18 mouse cellular contexts compared by ENCODE assay signal in genomic region chr11:35526219-35526762, GRCm38 (mm10).
DNase-seq lines count a peak whose midpoint lies in the region; ATAC-seq and TF ChIP-seq lines count a peak whose summit lies in the region.
"Had no signal": no experiment of that assay in that cellular context is flagged by ENCODE, and none has a peak within 500 bp of the region (broad histone marks: within the 10 kb centered on the region; RNA-seq: fewer than 3 reads in every experiment).

No protein-coding gene starts in this region.

- H3K4me3 ChIP-seq in liver, postnatal 0 days (ENCODE audit: low read depth, low read length), result no peak overlapping the region
- no peak overlapping the region for H3K4me3 ChIP-seq in forebrain, embryonic 14.5 days (ENCODE audit: low read depth, low read length)
- H3K4me3 ChIP-seq: forebrain, embryonic 15.5 days; heart, adult 2 months; liver, embryonic 13.5 days had no signal

- no peak for TF ChIP-seq EP300 in liver, postnatal 0 days (IDR thresholded peaks at IDR 0.05; ENCODE audit: low read depth)

- H3K27me3 ChIP-seq in liver, postnatal 0 days (ENCODE audit: insufficient read depth, low read length), result no peaks in the 10 kb centered on the region
- H3K27me3 ChIP-seq in forebrain, embryonic 14.5 days (replicated peaks; ENCODE audit: control insufficient read depth, insufficient read depth, low read length), result peaks cover 9% of the 10 kb centered on the region
- H3K27me3 ChIP-seq: CH12.LX; liver, embryonic 13.5 days had no signal

- TF ChIP-seq CTCF in liver, postnatal 0 days (IDR thresholded peaks at IDR 0.05; ENCODE audit: low read depth), result no peak

- peak; percentile 82 for ATAC-seq in liver, postnatal 0 days
- ATAC-seq in forebrain, embryonic 14.5 days, result no peak
- ATAC-seq: forebrain, embryonic 15.5 days had no signal

- no peaks in the 10 kb centered on the region for H3K9me3 ChIP-seq in liver, postnatal 0 days (ENCODE audit: low read length)
- no peaks in the 10 kb centered on the region for H3K9me3 ChIP-seq in forebrain, embryonic 14.5 days (replicated peaks; ENCODE audit: control insufficient read depth, low read length)
- H3K9me3 ChIP-seq: forebrain, embryonic 15.5 days; liver, embryonic 13.5 days had no signal

- no peaks in the 10 kb centered on the region for H3K36me3 ChIP-seq in liver, postnatal 0 days (replicated peaks; ENCODE audit: insufficient read depth, low read length)
- no peaks in the 10 kb centered on the region for H3K36me3 ChIP-seq in forebrain, embryonic 14.5 days (ENCODE audit: control insufficient read depth, insufficient read depth, low read length)
- H3K36me3 ChIP-seq: forebrain, embryonic 15.5 days; liver, embryonic 13.5 days had no signal

- 59% methylated on average over 9 of the region's 9 CpGs for WGBS in liver, postnatal 0 days (ENCODE audit: insufficient replicate concordance)
- WGBS in forebrain, embryonic 14.5 days, result 82% methylated on average over 9 of the region's 9 CpGs

- no peak overlapping the region for H3K4me2 ChIP-seq in liver, postnatal 0 days (ENCODE audit: low read depth, low read length)
- H3K4me2 ChIP-seq in forebrain, embryonic 14.5 days (ENCODE audit: low read length), result no peak overlapping the region
- H3K4me2 ChIP-seq: forebrain, embryonic 15.5 days; liver, embryonic 13.5 days had no signal

- no peak overlapping the region for H3K9ac ChIP-seq in liver, postnatal 0 days (replicated peaks)
- no peak overlapping the region for H3K9ac ChIP-seq in forebrain, embryonic 14.5 days (ENCODE audit: low read length)
- H3K9ac ChIP-seq: forebrain, embryonic 15.5 days; liver, embryonic 13.5 days had no signal

- DNase-seq in gastrocnemius, adult 18-20 months (ENCODE audit: low spot score), result peak; percentile 10
- DNase-seq in gastrocnemius, postnatal 4 days (ENCODE audit: low spot score in 2 of 2), result no peak
- DNase-seq in liver, postnatal 0 days, result peak; percentile 18
- DNase-seq in liver, result no peak
- peak; percentile 53 for DNase-seq in adrenal gland, postnatal 25 days
- peak; percentile 21 for DNase-seq in lung, postnatal 10 days
- no peak for DNase-seq in forebrain, embryonic 14.5 days (ENCODE audit: low spot score)
- no peak for DNase-seq in kidney, adult 11 months
- DNase-seq: cerebellum, adult 11 months; cerebellum, postnatal 14 days; heart, adult 2 months; kidney, adult 8-10 months; kidney, postnatal 36 days; liver, embryonic 13.5 days; midbrain, embryonic 14.5 days had no signal

- no peak overlapping the region for H3K27ac ChIP-seq in liver, postnatal 0 days (ENCODE audit: low read depth)
- H3K27ac ChIP-seq in forebrain, embryonic 14.5 days (ENCODE audit: low read depth, low read length), result no peak overlapping the region
- H3K27ac ChIP-seq: forebrain, embryonic 15.5 days; heart, adult 2 months; liver, embryonic 13.5 days; stomach, postnatal 0 days had no signal

- no peaks in the 10 kb centered on the region for H3K4me1 ChIP-seq in liver, postnatal 0 days (ENCODE audit: insufficient read depth)
- H3K4me1 ChIP-seq in forebrain, embryonic 14.5 days (ENCODE audit: control insufficient read depth, insufficient read depth, low read length), result peaks cover 13% of the 10 kb centered on the region
- H3K4me1 ChIP-seq: liver, embryonic 13.5 days had no signal

Comparison
In these comparisons a context has a peak if more than half of its experiments do, and no peak if none do; other contexts are left out.
1. DNase-seq: peak in gastrocnemius, adult 18-20 months (single experiment), liver, postnatal 0 days (single experiment), adrenal gland, postnatal 25 days (single experiment) and lung, postnatal 10 days (single experiment); none in gastrocnemius, postnatal 4 days (0 of 2), liver (single experiment), forebrain, embryonic 14.5 days (single experiment) and kidney, adult 11 months (single experiment).